ENCODE assay signal across 9 mouse cellular contexts in genomic region chr7:105628633-105629032, GRCm38 (mm10). TPM values are rescaled to one million over a fixed set of nuclear protein-coding genes. Genes with fewer than 3 reads are reported as not detected.
DNase-seq lines count a peak whose midpoint lies in the region; ATAC-seq and TF ChIP-seq lines count a peak whose summit lies in the region.
"Had no signal": no experiment of that assay in that cellular context is flagged by ENCODE, and none has a peak within 500 bp of the region (broad histone marks: within the 10 kb centered on the region; RNA-seq: fewer than 3 reads in every experiment).

No protein-coding gene starts in this region.

- H3K27me3 ChIP-seq in cerebellum, adult 2 months (ENCODE audit: control insufficient read depth, insufficient read depth, low read length): no peaks in the 10 kb centered on the region
- no peaks in the 10 kb centered on the region for H3K27me3 ChIP-seq in hindbrain, embryonic 14.5 days (ENCODE audit: control insufficient read depth, insufficient read depth, low read length)
- H3K27me3 ChIP-seq in lung, embryonic 16.5 days (ENCODE audit: control insufficient read depth, insufficient read depth, low read depth, low read length): no peaks in the 10 kb centered on the region
- H3K27me3 ChIP-seq in stomach, embryonic 15.5 days (replicated peaks): no peaks in the 10 kb centered on the region
- H3K27me3 ChIP-seq in liver, postnatal 0 days (ENCODE audit: insufficient read depth, low read length): no peaks in the 10 kb centered on the region
- H3K27me3 ChIP-seq: limb, embryonic 15.5 days had no signal

- no peak for TF ChIP-seq EP300 in liver, postnatal 0 days (IDR thresholded peaks at IDR 0.05; ENCODE audit: low read depth)

- TF ChIP-seq CTCF in cerebellum, adult 2 months (IDR thresholded peaks at IDR 0.05; ENCODE audit: borderline replicate concordance, insufficient read depth, low read depth, low read length): no peak
- TF ChIP-seq CTCF in liver, postnatal 0 days (IDR thresholded peaks at IDR 0.05; ENCODE audit: low read depth): no peak

- DNase-seq in cerebellum, adult 2 months: peak; percentile 42 to 62
- no peak for DNase-seq in cerebellum, adult 11 months
- DNase-seq in 416B (ENCODE audit: low read depth): peak; percentile 31
- peak; percentile 16 to 42 for DNase-seq in gastrocnemius, adult 8-10 months (ENCODE audit: low spot score in 2 of 2)
- DNase-seq in hindbrain, embryonic 14.5 days (ENCODE audit: low spot score): peak; percentile 63
- no peak for DNase-seq in liver, postnatal 0 days

- ATAC-seq in hindbrain, embryonic 14.5 days (ENCODE audit: low FRiP score): no peak; the same call in 1 of the 2 replicates
- peak; percentile 66 for ATAC-seq in lung, embryonic 16.5 days (ENCODE audit: low read depth)
- ATAC-seq in stomach, embryonic 15.5 days (ENCODE audit: insufficient read depth, low FRiP score, low read depth): 0 out of 2 replicates have a peak, but pooled peaks have one; percentile 12
- ATAC-seq in liver, postnatal 0 days: no peak

- no peak overlapping the region for H3K9ac ChIP-seq in hindbrain, embryonic 14.5 days
- no peak overlapping the region for H3K9ac ChIP-seq in lung, embryonic 16.5 days (ENCODE audit: low read length)
- H3K9ac ChIP-seq in stomach, embryonic 15.5 days: no peak overlapping the region
- H3K9ac ChIP-seq in liver, postnatal 0 days (replicated peaks): no peak overlapping the region
- H3K9ac ChIP-seq: limb, embryonic 15.5 days had no signal

- H3K4me3 ChIP-seq in cerebellum, adult 2 months (replicated peaks; ENCODE audit: insufficient read depth, low read depth, low read length): no peak overlapping the region
- no peak overlapping the region for H3K4me3 ChIP-seq in hindbrain, embryonic 14.5 days (replicated peaks; ENCODE audit: low read length)
- no peak overlapping the region for H3K4me3 ChIP-seq in lung, embryonic 16.5 days (ENCODE audit: low read length)
- no peak overlapping the region for H3K4me3 ChIP-seq in stomach, embryonic 15.5 days (replicated peaks)
- no peak overlapping the region for H3K4me3 ChIP-seq in liver, postnatal 0 days (ENCODE audit: low read depth, low read length)
- H3K4me3 ChIP-seq: limb, embryonic 15.5 days had no signal

- H3K4me1 ChIP-seq in cerebellum, adult 2 months (ENCODE audit: control insufficient read depth, insufficient read depth, low read length): peaks cover 41% of the 10 kb centered on the region
- peaks cover 33% of the 10 kb centered on the region for H3K4me1 ChIP-seq in hindbrain, embryonic 14.5 days (replicated peaks; ENCODE audit: control insufficient read depth, insufficient read depth, low read length)
- H3K4me1 ChIP-seq in lung, embryonic 16.5 days (replicated peaks; ENCODE audit: control insufficient read depth, insufficient read depth, low read length): peaks cover 34% of the 10 kb centered on the region
- H3K4me1 ChIP-seq in stomach, embryonic 15.5 days: peaks cover 6% of the 10 kb centered on the region; the same call in 1 of the 2 replicates
- H3K4me1 ChIP-seq in liver, postnatal 0 days (ENCODE audit: insufficient read depth): peaks cover under 1% of the 10 kb centered on the region; the same call in 1 of the 2 replicates

- TF ChIP-seq POLR2A in cerebellum, adult 2 months (IDR thresholded peaks at IDR 0.05; ENCODE audit: borderline replicate concordance, insufficient read depth, low read length): no peak

- H3K4me2 ChIP-seq in hindbrain, embryonic 14.5 days (replicated peaks): no peak overlapping the region
- H3K4me2 ChIP-seq in lung, embryonic 16.5 days (ENCODE audit: low read depth, low read length): no peak overlapping the region
- H3K4me2 ChIP-seq in stomach, embryonic 15.5 days: no peak overlapping the region
- H3K4me2 ChIP-seq in liver, postnatal 0 days (ENCODE audit: low read depth, low read length): no peak overlapping the region
- H3K4me2 ChIP-seq: limb, embryonic 15.5 days had no signal

- WGBS in cerebellum, adult 2 months: 3% methylated on average over 3 of the region's 3 CpGs
- 23% methylated on average over 3 of the region's 3 CpGs for WGBS in hindbrain, embryonic 14.5 days
- 16% methylated on average over 3 of the region's 3 CpGs for WGBS in lung, embryonic 16.5 days
- WGBS in stomach, embryonic 15.5 days: 10% methylated on average over 3 of the region's 3 CpGs
- WGBS in liver, postnatal 0 days (ENCODE audit: insufficient replicate concordance): 35% methylated on average over 3 of the region's 3 CpGs

- H3K36me3 ChIP-seq in hindbrain, embryonic 14.5 days (replicated peaks; ENCODE audit: control insufficient read depth, insufficient read depth): peaks cover 20% of the 10 kb centered on the region
- H3K36me3 ChIP-seq in lung, embryonic 16.5 days (ENCODE audit: control insufficient read depth, insufficient read depth, low read length): peaks cover 8% of the 10 kb centered on the region
- peaks cover 12% of the 10 kb centered on the region; the same call in 1 of the 2 replicates for H3K36me3 ChIP-seq in stomach, embryonic 15.5 days
- no peaks in the 10 kb centered on the region for H3K36me3 ChIP-seq in liver, postnatal 0 days (replicated peaks; ENCODE audit: insufficient read depth, low read length)

- peak overlapping the region; percentile 76 for H3K27ac ChIP-seq in cerebellum, adult 2 months (ENCODE audit: insufficient read depth, low read length)
- peak overlapping the region; percentile 45; the same call in 1 of the 2 replicates for H3K27ac ChIP-seq in hindbrain, embryonic 14.5 days
- peak overlapping the region; percentile 68 for H3K27ac ChIP-seq in lung, embryonic 16.5 days (ENCODE audit: low read length)
- H3K27ac ChIP-seq in stomach, embryonic 15.5 days: no peak overlapping the region
- no peak overlapping the region for H3K27ac ChIP-seq in liver, postnatal 0 days (ENCODE audit: low read depth)
- H3K27ac ChIP-seq: limb, embryonic 15.5 days had no signal

- no peaks in the 10 kb centered on the region for H3K9me3 ChIP-seq in hindbrain, embryonic 14.5 days (ENCODE audit: control insufficient read depth, low read length)
- no peaks in the 10 kb centered on the region for H3K9me3 ChIP-seq in lung, embryonic 16.5 days (ENCODE audit: control insufficient read depth, low read length)
- H3K9me3 ChIP-seq in stomach, embryonic 15.5 days: no peaks in the 10 kb centered on the region
- no peaks in the 10 kb centered on the region for H3K9me3 ChIP-seq in liver, postnatal 0 days (ENCODE audit: low read length)
- H3K9me3 ChIP-seq: limb, embryonic 15.5 days had no signal

RNA-seq across cellular contexts. Expression of gene Trim3, which starts 4.7 kb away (rescaled TPM):
- polyA plus RNA-seq in cerebellum, adult 2 months (2012; rRNA removed): 332 and 385 TPM in 2 replicates
- 10 to 100 TPM; 10.0 to 14.9 (median 12.3) TPM for total RNA-seq in gastrocnemius, adult 8-10 months (2022)
- 85.5 and 90.7 TPM in 2 replicates for polyA plus RNA-seq in hindbrain, embryonic 14.5 days (2014; fragmentation: Nextera tagmentation; extraction: Ambion mirVana)
- 61.8 and 67.0 TPM in 2 replicates for polyA plus RNA-seq in lung, embryonic 16.5 days (2015; fragmentation: Nextera tagmentation; extraction: Ambion mirVana)
- polyA plus RNA-seq in stomach, embryonic 15.5 days (2015; fragmentation: Nextera tagmentation; extraction: Ambion mirVana): 27.8 and 29.8 TPM in 2 replicates
- polyA plus RNA-seq in liver, postnatal 0 days (2015; fragmentation: Nextera tagmentation; extraction: Ambion mirVana): 3.0 and 4.0 TPM in 2 replicates

RNA-seq across cellular contexts. Expression of gene Timm10b, which starts 11.2 kb away (rescaled TPM):
- 122 and 137 TPM in 2 replicates for polyA plus RNA-seq in cerebellum, adult 2 months (2012; rRNA removed)
- total RNA-seq in gastrocnemius, adult 8-10 months (2022): 10 to 100 TPM; 57.2 to 68.1 (median 62.0) TPM
- 147 and 154 TPM in 2 replicates for polyA plus RNA-seq in hindbrain, embryonic 14.5 days (2014; fragmentation: Nextera tagmentation; extraction: Ambion mirVana)
- polyA plus RNA-seq in lung, embryonic 16.5 days (2015; fragmentation: Nextera tagmentation; extraction: Ambion mirVana): 181 and 208 TPM in 2 replicates
- polyA plus RNA-seq in stomach, embryonic 15.5 days (2015; fragmentation: Nextera tagmentation; extraction: Ambion mirVana): 189 and 199 TPM in 2 replicates
- 117 and 121 TPM in 2 replicates for polyA plus RNA-seq in liver, postnatal 0 days (2015; fragmentation: Nextera tagmentation; extraction: Ambion mirVana)

RNA-seq across cellular contexts. Expression of gene Arfip2, which starts 11.6 kb away (rescaled TPM):
- 111 and 121 TPM in 2 replicates for polyA plus RNA-seq in cerebellum, adult 2 months (2012; rRNA removed)
- 1 to 10 TPM; 3.3 to 7.9 (median 6.2) TPM for total RNA-seq in gastrocnemius, adult 8-10 months (2022)
- polyA plus RNA-seq in hindbrain, embryonic 14.5 days (2014; fragmentation: Nextera tagmentation; extraction: Ambion mirVana): 92.4 and 95.5 TPM in 2 replicates
- polyA plus RNA-seq in lung, embryonic 16.5 days (2015; fragmentation: Nextera tagmentation; extraction: Ambion mirVana): 78.0 and 81.5 TPM in 2 replicates
- polyA plus RNA-seq in stomach, embryonic 15.5 days (2015; fragmentation: Nextera tagmentation; extraction: Ambion mirVana): 69.0 and 81.8 TPM in 2 replicates
- 7.4 and 9.4 TPM in 2 replicates for polyA plus RNA-seq in liver, postnatal 0 days (2015; fragmentation: Nextera tagmentation; extraction: Ambion mirVana)

RNA-seq across cellular contexts. Expression of gene Gm45799, which starts 11.7 kb away (rescaled TPM):
- 90.8 and 97.9 TPM in 2 replicates for polyA plus RNA-seq in cerebellum, adult 2 months (2012; rRNA removed)
- total RNA-seq in gastrocnemius, adult 8-10 months (2022): 1 to 10 TPM in 2 of 4 experiments, under 1 TPM in 2; 0.48 to 5.2 (median 2.2) TPM
- 20.5 and 21.7 TPM in 2 replicates for polyA plus RNA-seq in hindbrain, embryonic 14.5 days (2014; fragmentation: Nextera tagmentation; extraction: Ambion mirVana)
- 24.9 and 35.7 TPM in 2 replicates for polyA plus RNA-seq in lung, embryonic 16.5 days (2015; fragmentation: Nextera tagmentation; extraction: Ambion mirVana)
- 24.2 and 37.0 TPM in 2 replicates for polyA plus RNA-seq in stomach, embryonic 15.5 days (2015; fragmentation: Nextera tagmentation; extraction: Ambion mirVana)
- polyA plus RNA-seq in liver, postnatal 0 days (2015; fragmentation: Nextera tagmentation; extraction: Ambion mirVana): 44.4 and 45.8 TPM in 2 replicates

RNA-seq across cellular contexts. Expression of gene Dnhd1, which starts 22.0 kb away (rescaled TPM):
- polyA plus RNA-seq in cerebellum, adult 2 months (2012; rRNA removed): 5.1 TPM in 2 replicates
- under 1 TPM; 0.09 to 0.19 (median 0.11) TPM for total RNA-seq in gastrocnemius, adult 8-10 months (2022)
- 1.1 and 2.0 TPM in 2 replicates for polyA plus RNA-seq in hindbrain, embryonic 14.5 days (2014; fragmentation: Nextera tagmentation; extraction: Ambion mirVana)
- 0.55 and 1.4 TPM in 2 replicates for polyA plus RNA-seq in lung, embryonic 16.5 days (2015; fragmentation: Nextera tagmentation; extraction: Ambion mirVana)
- 0.71 and 0.95 TPM in 2 replicates for polyA plus RNA-seq in stomach, embryonic 15.5 days (2015; fragmentation: Nextera tagmentation; extraction: Ambion mirVana)
- polyA plus RNA-seq in liver, postnatal 0 days (2015; fragmentation: Nextera tagmentation; extraction: Ambion mirVana): 0.19 and 0.22 TPM in 2 replicates

Comparison
In these comparisons a context has a peak if more than half of its experiments do, and no peak if none do; other contexts are left out.
1. DNase-seq: peak in cerebellum, adult 2 months (2 of 2), 416B (single experiment), gastrocnemius, adult 8-10 months (2 of 2) and hindbrain, embryonic 14.5 days (single experiment); none in cerebellum, adult 11 months (single experiment) and liver, postnatal 0 days (single experiment).
2. H3K27ac ChIP-seq: peak in cerebellum, adult 2 months (single experiment), hindbrain, embryonic 14.5 days (single experiment) and lung, embryonic 16.5 days (single experiment); none in stomach, embryonic 15.5 days (single experiment) and liver, postnatal 0 days (single experiment).
3. ATAC-seq: peak in lung, embryonic 16.5 days (single experiment) and stomach, embryonic 15.5 days (single experiment); none in hindbrain, embryonic 14.5 days (single experiment) and liver, postnatal 0 days (single experiment).